Mouse (Mus musculus): ENCODE measurements around the gene Nrde2. TPM values are rescaled to one million over a fixed set of nuclear protein-coding genes. Genes with fewer than 3 reads are reported as not detected.

The Nrde2 gene
- total and polyA plus RNA-seq, 2 experiments from 2014 or later, result 7.7 to 13.7 TPM

DNA sequence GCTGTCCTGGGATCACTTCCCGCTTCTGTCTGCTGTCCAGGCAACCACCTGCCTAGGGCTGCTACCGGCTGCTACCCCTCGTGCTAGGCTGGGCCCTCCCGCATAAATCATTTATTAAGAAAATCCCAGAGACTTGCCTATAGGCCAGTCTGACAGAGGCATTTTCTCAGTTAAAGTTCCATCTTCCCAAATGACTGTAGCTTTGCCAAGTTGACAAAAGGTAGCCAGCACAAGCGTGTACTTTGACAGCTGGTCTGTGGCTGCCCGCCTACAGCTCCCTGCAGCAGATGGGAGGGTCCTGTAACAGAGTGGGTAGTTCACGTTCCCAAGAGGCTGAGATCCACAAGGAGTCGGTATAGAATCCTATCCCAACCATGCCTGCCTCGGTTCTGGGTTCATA, 36.0 kb downstream of the Nrde2 start:
- Histone ChIP-seq H3K4me1 (ENCODE audit: control insufficient read depth, insufficient read depth) (peaks cover 7% of the 10 kb centered on the region; the same call in 1 of the 2 replicates), H3K9ac (replicated peaks; ENCODE audit: low read depth, low read length) (no peak overlapping the region), H3K36me3 (replicated peaks; ENCODE audit: control insufficient read depth, insufficient read depth, low read length) (peaks cover 79% of the 10 kb centered on the region), H3K9me3 (replicated peaks; ENCODE audit: control insufficient read depth, low read length) (no peaks in the 10 kb centered on the region), H3K27ac (ENCODE audit: low read depth) (no peak overlapping the region), H3K27me3 (ENCODE audit: control insufficient read depth, insufficient read depth, low read length) (no peaks in the 10 kb centered on the region), H3K4me3 (ENCODE audit: low read depth, low read length) (no peak overlapping the region), H3K4me2 (ENCODE audit: low read depth, low read length) (no peak overlapping the region)
- 83% methylated on average over 9 of the region's 9 CpGs for WGBS
- no peak for ATAC-seq (ENCODE audit: insufficient read depth, low read depth)
- DNase-seq (ENCODE audit: low spot score), result no peak
- no peak for TF ChIP-seq CTCF (IDR thresholded peaks at IDR 0.05; ENCODE audit: low read depth)
- TF ChIP-seq EP300 (IDR thresholded peaks at IDR 0.05; ENCODE audit: low read depth), result no peak

DNA sequence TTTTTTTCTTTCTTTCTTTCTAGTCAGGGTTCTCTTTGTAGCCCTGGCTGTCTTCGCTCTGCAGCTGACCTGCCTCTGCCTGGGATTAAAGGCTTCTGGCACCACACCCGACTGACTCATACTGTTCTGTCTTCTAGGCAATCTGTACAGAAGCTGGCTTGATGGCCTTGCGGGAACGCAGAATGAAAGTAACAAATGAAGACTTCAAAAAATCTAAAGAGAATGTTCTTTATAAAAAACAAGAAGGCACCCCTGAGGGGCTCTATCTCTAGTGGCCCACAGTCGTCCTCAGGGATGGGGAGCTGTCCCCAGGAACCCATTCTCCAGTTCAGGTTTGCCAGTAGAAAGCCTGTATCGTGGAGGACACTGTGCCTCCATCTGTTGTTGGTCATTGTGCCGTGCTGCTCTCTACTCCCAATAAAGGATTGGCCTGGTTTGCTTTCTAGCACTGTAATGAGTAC, 36.5 kb downstream of the Nrde2 start:
- Histone ChIP-seq H3K4me2 (ENCODE audit: low read depth, low read length) (no peak overlapping the region), H3K4me1 (ENCODE audit: control insufficient read depth, insufficient read depth) (peaks cover 7% of the 10 kb centered on the region; the same call in 1 of the 2 replicates), H3K36me3 (replicated peaks; ENCODE audit: control insufficient read depth, insufficient read depth, low read length) (peaks cover 84% of the 10 kb centered on the region), H3K9me3 (replicated peaks; ENCODE audit: control insufficient read depth, low read length) (no peaks in the 10 kb centered on the region), H3K4me3 (ENCODE audit: low read depth, low read length) (no peak overlapping the region), H3K27me3 (ENCODE audit: control insufficient read depth, insufficient read depth, low read length) (no peaks in the 10 kb centered on the region), H3K27ac (ENCODE audit: low read depth) (no peak overlapping the region), H3K9ac (replicated peaks; ENCODE audit: low read depth, low read length) (no peak overlapping the region)
- no peak for ATAC-seq (ENCODE audit: insufficient read depth, low read depth)
- TF ChIP-seq CTCF (IDR thresholded peaks at IDR 0.05; ENCODE audit: low read depth), result no peak
- no peak for TF ChIP-seq EP300 (IDR thresholded peaks at IDR 0.05; ENCODE audit: low read depth)
- DNase-seq (ENCODE audit: low spot score), result no peak
- 78% methylated on average over 7 of the region's 7 CpGs for WGBS

DNA sequence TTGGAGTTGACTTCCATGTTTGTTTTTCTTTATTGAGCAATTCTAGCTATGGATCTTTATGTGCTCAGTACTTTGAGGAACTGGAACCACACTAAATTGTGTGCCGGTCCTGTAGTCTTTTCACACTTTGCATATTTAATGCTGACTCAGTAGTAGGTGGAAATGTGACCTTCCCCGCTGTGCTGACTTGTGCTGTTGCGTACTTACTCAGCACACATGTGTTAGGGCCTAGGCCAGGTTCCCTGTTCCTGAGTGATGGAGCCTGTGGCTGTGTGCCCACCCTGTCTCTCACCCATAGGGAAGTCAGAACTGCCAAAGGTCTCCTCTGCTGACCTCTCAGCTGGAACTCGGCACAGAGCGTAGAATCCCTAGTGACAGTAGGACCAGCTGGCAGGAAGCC, 43.5 kb downstream of the Nrde2 start:
- no peaks in the 10 kb centered on the region for H3K27me3 ChIP-seq (ENCODE audit: control insufficient read depth, insufficient read depth, low read length)
- no peak overlapping the region for H3K4me3 ChIP-seq (ENCODE audit: low read depth, low read length)
- ATAC-seq (ENCODE audit: insufficient read depth, low read depth), result no peak
- WGBS, result 83% methylated on average over 5 of the region's 5 CpGs
- H3K9ac ChIP-seq (replicated peaks; ENCODE audit: low read depth, low read length), result no peak overlapping the region
- TF ChIP-seq CTCF (IDR thresholded peaks at IDR 0.05; ENCODE audit: low read depth) (no peak), EP300 (IDR thresholded peaks at IDR 0.05; ENCODE audit: low read depth) (no peak)
- H3K4me2 ChIP-seq (ENCODE audit: low read depth, low read length), result no peak overlapping the region
- peaks cover 7% of the 10 kb centered on the region for H3K4me1 ChIP-seq (ENCODE audit: control insufficient read depth, insufficient read depth)
- peaks cover 86% of the 10 kb centered on the region for H3K36me3 ChIP-seq (replicated peaks; ENCODE audit: control insufficient read depth, insufficient read depth, low read length)
- no peak for DNase-seq (ENCODE audit: low spot score)
- H3K27ac ChIP-seq (ENCODE audit: low read depth), result no peak overlapping the region
- no peaks in the 10 kb centered on the region for H3K9me3 ChIP-seq (replicated peaks; ENCODE audit: control insufficient read depth, low read length)

DNA sequence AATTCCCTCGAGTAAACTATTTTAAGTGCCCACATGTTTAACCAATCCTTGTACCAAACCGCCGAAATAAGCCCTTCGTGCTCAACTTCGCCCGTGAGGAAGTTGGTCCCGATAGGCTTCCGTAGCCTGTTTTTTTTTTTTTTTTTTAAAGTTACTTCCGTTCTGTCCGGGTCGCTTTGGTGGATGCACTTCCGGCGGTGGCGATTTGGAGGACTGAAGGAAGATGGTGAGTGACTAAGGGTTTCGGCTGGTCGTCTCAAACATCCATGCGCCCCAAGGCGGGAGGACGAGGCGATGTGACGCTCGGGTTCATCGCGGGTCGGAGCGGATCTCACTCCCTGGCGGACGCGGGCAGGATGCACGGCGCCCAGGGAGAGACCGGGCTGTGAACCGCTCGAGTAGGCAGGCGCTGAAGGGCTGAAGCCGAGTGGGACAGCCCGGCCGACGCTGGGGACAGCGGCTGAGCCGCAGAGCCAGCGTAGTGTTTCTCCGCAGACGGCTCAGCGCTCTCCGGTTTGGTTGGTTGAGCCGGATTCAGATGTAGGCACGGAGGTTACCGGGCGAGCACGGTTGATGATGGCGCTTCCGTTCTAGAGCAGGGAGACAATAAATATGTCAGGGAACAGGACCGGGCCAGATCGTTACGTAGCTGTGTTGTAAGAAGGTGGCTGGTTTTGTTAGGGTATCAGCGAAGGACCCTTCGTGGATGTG, 49.3 kb downstream of the Nrde2 start, which contains the start of gene Psmc1:
Gene Psmc1, plus strand, starts transcription at position 169 of the 711 bp plus-strand sequence.
- DNase-seq (ENCODE audit: low spot score) (peak; percentile 87), ATAC-seq (ENCODE audit: insufficient read depth, low read depth) (peak; percentile 80)
- H3K9me3 ChIP-seq (replicated peaks; ENCODE audit: control insufficient read depth, low read length), result no peaks in the 10 kb centered on the region
- peak within 1 kb of the TSS; percentile 99 for H3K4me3 ChIP-seq (ENCODE audit: low read depth, low read length)
- 0 out of 2 replicates have a peak, but pooled peaks cover 2% of the 10 kb centered on the region for H3K27me3 ChIP-seq (ENCODE audit: control insufficient read depth, insufficient read depth, low read length)
- TF ChIP-seq EP300 (IDR thresholded peaks at IDR 0.05; ENCODE audit: low read depth), result peak; percentile 82
- TF ChIP-seq CTCF (IDR thresholded peaks at IDR 0.05; ENCODE audit: low read depth), result no peak
- peak within 1 kb of the TSS; percentile 69 for H3K4me2 ChIP-seq (ENCODE audit: low read depth, low read length)
- H3K4me1 ChIP-seq (ENCODE audit: control insufficient read depth, insufficient read depth), result peaks cover 11% of the 10 kb centered on the region
- WGBS, result under 1% methylated on average over 58 of the region's 58 CpGs
- peaks cover 28% of the 10 kb centered on the region for H3K36me3 ChIP-seq (replicated peaks; ENCODE audit: control insufficient read depth, insufficient read depth, low read length)
- H3K27ac ChIP-seq (ENCODE audit: low read depth), result peak within 1 kb of the TSS; percentile 96
- peak within 1 kb of the TSS; percentile 97 for H3K9ac ChIP-seq (replicated peaks; ENCODE audit: low read depth, low read length)

DNA sequence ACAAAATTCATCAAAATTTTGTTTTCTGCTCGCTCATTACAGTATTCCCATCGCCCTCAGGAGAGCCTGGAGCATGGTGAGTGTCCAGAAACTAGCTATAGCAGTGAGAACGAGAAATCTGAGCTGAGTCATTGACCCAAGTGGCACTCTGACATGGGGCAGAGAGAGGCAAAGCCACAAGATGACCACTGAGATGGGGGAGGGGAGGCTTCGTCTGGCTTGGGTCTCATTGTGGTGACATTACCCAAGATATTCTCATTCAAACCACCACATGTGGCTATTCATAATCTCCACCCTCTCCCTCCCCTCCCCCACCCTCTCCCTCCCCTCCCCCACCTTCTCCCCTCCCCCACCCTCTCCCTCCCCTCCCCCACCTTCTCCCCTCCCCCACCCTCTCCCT, 52.0 kb downstream of the Nrde2 start:
- WGBS, result 48% methylated on average over 4 of the region's 4 CpGs
- ATAC-seq (ENCODE audit: insufficient read depth, low read depth) (no peak), DNase-seq (ENCODE audit: low spot score) (no peak)
- Histone ChIP-seq H3K9ac (replicated peaks; ENCODE audit: low read depth, low read length) (no peak overlapping the region), H3K36me3 (replicated peaks; ENCODE audit: control insufficient read depth, insufficient read depth, low read length) (peaks cover 5% of the 10 kb centered on the region), H3K4me2 (ENCODE audit: low read depth, low read length) (no peak overlapping the region), H3K27ac (ENCODE audit: low read depth) (no peak overlapping the region), H3K9me3 (replicated peaks; ENCODE audit: control insufficient read depth, low read length) (no peaks in the 10 kb centered on the region), H3K4me1 (ENCODE audit: control insufficient read depth, insufficient read depth) (peaks cover 11% of the 10 kb centered on the region), H3K4me3 (ENCODE audit: low read depth, low read length) (no peak overlapping the region), H3K27me3 (ENCODE audit: control insufficient read depth, insufficient read depth, low read length) (0 out of 2 replicates have a peak, but pooled peaks cover 2% of the 10 kb centered on the region)
- TF ChIP-seq CTCF (IDR thresholded peaks at IDR 0.05; ENCODE audit: low read depth), result no peak
- TF ChIP-seq EP300 (IDR thresholded peaks at IDR 0.05; ENCODE audit: low read depth), result no peak

All from heart, postnatal 0 days (tissue).